Mouse (Mus musculus): ENCODE data around the gene Izumo1. TPM values are rescaled to one million over a fixed set of nuclear protein-coding genes. Genes with fewer than 3 reads are reported as not detected.
A peak's percentile ranks its signal among the peaks of the same experiment; 100 is the strongest.

Izumo1 gene
- polyA plus RNA-seq, 1 experiment from 2014 or later, result not detected

DNA sequence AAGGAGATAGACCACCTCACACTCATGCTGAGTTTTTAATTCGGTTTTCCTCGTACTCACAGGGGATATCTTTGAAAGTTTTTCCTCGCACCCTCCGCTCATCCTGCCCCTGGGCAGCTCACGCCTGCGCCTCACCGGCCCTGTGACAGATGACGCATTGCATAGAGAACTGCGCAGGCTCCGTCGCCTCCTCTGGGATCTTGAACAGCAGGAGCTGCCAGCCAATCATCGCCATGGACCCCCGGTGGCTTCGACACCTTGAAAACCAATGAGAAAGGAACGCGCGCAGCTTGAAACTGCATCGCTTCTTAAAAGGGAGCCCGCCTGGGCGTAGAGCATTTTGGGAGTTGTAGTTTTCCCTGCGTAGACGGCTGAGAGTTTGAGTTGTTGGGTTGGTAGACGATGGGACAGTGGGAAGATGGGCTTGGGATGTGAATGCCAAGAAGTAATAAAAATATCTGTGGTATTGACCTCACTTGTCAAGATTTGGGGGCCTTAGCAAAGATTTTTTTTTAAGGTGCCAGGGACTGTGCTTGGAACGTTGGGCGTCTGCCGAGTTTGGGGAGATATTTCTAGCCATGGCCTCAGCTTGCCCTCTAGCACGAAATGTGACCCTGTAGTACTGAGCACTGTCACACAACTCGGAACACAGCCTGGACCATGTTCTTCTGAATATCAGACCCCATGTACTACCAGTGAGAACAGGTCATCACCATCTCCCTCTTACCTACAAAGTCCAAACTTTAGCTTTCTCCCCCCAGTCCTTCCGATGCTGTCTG is 17.2 kb downstream of the Izumo1 start:
- DNase-seq (ENCODE audit: low spot score) (peak; percentile 100), ATAC-seq (peak; percentile 89)
- Histone ChIP-seq H3K36me3 (ENCODE audit: control insufficient read depth, insufficient read depth, low read length) (no peaks in the 10 kb centered on the region; the same call in 1 of the 2 replicates), H3K27ac (ENCODE audit: low read depth, low read length) (no peak overlapping the region), H3K9me3 (replicated peaks; ENCODE audit: control insufficient read depth, low read length) (no peaks in the 10 kb centered on the region), H3K4me3 (ENCODE audit: low read depth, low read length) (peak overlapping the region; percentile 19), H3K27me3 (replicated peaks; ENCODE audit: control insufficient read depth, insufficient read depth, low read length) (no peaks in the 10 kb centered on the region), H3K9ac (ENCODE audit: low read length) (peak overlapping the region; percentile 38; the same call in 1 of the 2 replicates), H3K4me2 (ENCODE audit: low read length) (peak overlapping the region; percentile 48), H3K4me1 (ENCODE audit: control insufficient read depth, insufficient read depth, low read length) (peaks cover 11% of the 10 kb centered on the region)
- 18% methylated on average over 29 of the region's 29 CpGs for WGBS

- H3K27me3 ChIP-seq (replicated peaks; ENCODE audit: control insufficient read depth, insufficient read depth, low read length), result no peaks in the 10 kb centered on the region
- 28% methylated on average over 19 of the region's 19 CpGs for WGBS
- no peaks in the 10 kb centered on the region for H3K9me3 ChIP-seq (replicated peaks; ENCODE audit: control insufficient read depth, low read length)
- H3K27ac ChIP-seq (ENCODE audit: low read depth, low read length), result no peak within 1 kb of the TSS
- peaks cover 11% of the 10 kb centered on the region for H3K4me1 ChIP-seq (ENCODE audit: control insufficient read depth, insufficient read depth, low read length)
- no peak for DNase-seq (ENCODE audit: low spot score)
- ATAC-seq, result no peak
- H3K9ac ChIP-seq (ENCODE audit: low read length), result no peak within 1 kb of the TSS
- H3K36me3 ChIP-seq (ENCODE audit: control insufficient read depth, insufficient read depth, low read length), result no peaks in the 10 kb centered on the region; the same call in 1 of the 2 replicates
- H3K4me2 ChIP-seq (ENCODE audit: low read length), result no peak within 1 kb of the TSS
- H3K4me3 ChIP-seq (ENCODE audit: low read depth, low read length), result no peak within 1 kb of the TSS
Observed at GRCm38 (mm10) chr7:45639561-45640027, 18.0 kb downstream of the Izumo1 start, which contains the start of gene Mamstr. TSS of gene Mamstr (plus strand) at chr7:45639977.

DNA sequence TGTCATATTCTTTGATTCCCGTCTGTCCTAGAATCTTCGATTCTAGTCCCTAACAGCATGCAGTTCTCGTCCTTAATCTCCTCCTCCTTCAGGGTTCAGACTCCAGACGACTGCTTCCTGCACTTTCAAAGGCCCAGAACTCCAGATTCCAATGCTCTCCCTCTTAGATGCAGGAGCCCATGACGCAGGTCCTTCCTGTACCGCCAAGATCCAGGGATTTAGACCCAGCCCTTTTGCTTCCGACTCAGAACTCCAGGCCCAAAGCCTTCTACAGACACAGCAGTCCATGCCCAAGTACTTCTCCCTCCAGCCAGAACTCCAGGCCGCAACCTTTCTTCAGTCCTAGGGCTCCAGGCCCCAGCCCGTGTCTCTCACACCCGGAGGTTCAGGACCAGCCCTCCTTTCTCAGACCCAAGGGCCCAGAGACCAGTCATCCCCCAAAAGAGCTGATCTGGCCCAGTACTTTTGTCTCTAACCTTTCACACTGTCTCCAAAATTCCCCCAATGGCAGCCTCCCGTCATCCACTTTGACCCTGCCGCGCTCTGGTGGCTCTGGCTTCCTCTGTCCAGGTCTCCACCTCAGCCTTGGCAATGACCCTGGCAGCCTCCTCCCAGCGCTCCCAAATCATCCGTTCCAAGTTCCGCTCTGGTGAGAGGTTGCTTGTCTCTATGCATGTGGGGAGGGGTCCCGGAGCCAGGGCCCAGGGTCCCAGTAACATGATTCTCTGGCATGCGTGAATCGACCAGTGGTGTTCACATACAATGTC is 18.8 kb downstream of the Izumo1 start:
- no peak for DNase-seq (ENCODE audit: low spot score)
- H3K36me3 ChIP-seq (ENCODE audit: control insufficient read depth, insufficient read depth, low read length), result no peaks in the 10 kb centered on the region; the same call in 1 of the 2 replicates
- H3K9me3 ChIP-seq (replicated peaks; ENCODE audit: control insufficient read depth, low read length), result no peaks in the 10 kb centered on the region
- no peak overlapping the region for H3K4me2 ChIP-seq (ENCODE audit: low read length)
- H3K4me3 ChIP-seq (ENCODE audit: low read depth, low read length), result no peak overlapping the region
- no peak overlapping the region for H3K9ac ChIP-seq (ENCODE audit: low read length)
- H3K4me1 ChIP-seq (ENCODE audit: control insufficient read depth, insufficient read depth, low read length), result peaks cover 11% of the 10 kb centered on the region
- no peaks in the 10 kb centered on the region for H3K27me3 ChIP-seq (replicated peaks; ENCODE audit: control insufficient read depth, insufficient read depth, low read length)
- ATAC-seq, result no peak
- 78% methylated on average over 19 of the region's 19 CpGs for WGBS
- no peak overlapping the region for H3K27ac ChIP-seq (ENCODE audit: low read depth, low read length)

- Histone ChIP-seq H3K4me3 (ENCODE audit: low read depth, low read length) (no peak overlapping the region), H3K4me2 (ENCODE audit: low read length) (no peak overlapping the region), H3K9ac (ENCODE audit: low read length) (no peak overlapping the region), H3K9me3 (replicated peaks; ENCODE audit: control insufficient read depth, low read length) (no peaks in the 10 kb centered on the region), H3K4me1 (ENCODE audit: control insufficient read depth, insufficient read depth, low read length) (peaks cover 11% of the 10 kb centered on the region), H3K36me3 (ENCODE audit: control insufficient read depth, insufficient read depth, low read length) (no peaks in the 10 kb centered on the region; the same call in 1 of the 2 replicates), H3K27me3 (replicated peaks; ENCODE audit: control insufficient read depth, insufficient read depth, low read length) (no peaks in the 10 kb centered on the region), H3K27ac (ENCODE audit: low read depth, low read length) (no peak overlapping the region)
- ATAC-seq (no peak), DNase-seq (ENCODE audit: low spot score) (peak; percentile 42)
- WGBS, result 63% methylated on average over 17 of the region's 17 CpGs
Observed at GRCm38 (mm10) chr7:45641391-45642040, 19.9 kb downstream of the Izumo1 start.

DNA sequence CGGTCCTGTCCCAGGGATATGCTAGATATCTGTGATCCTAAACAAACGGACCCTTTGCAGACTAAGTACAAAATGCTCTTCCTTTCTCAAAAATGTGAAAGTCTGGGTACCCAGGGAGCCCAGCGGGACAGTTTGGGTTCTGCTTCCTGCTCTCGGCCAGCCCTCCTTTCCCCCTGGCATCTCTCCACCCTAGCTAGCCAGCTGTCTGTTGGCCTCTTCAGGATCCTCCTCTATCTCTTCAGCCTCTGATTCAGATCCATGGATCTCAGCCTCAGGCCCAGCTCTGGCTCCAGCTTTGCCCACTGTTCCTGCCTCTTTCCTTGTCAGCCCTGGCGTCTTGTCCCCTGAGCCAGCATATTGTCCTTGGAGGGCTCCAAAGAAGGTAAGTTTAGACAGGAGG is 20.5 kb downstream of the Izumo1 start:
- H3K27me3 ChIP-seq (replicated peaks; ENCODE audit: control insufficient read depth, insufficient read depth, low read length), result no peaks in the 10 kb centered on the region
- H3K4me3 ChIP-seq (ENCODE audit: low read depth, low read length), result no peak overlapping the region
- H3K9ac ChIP-seq (ENCODE audit: low read length), result no peak overlapping the region

DNA sequence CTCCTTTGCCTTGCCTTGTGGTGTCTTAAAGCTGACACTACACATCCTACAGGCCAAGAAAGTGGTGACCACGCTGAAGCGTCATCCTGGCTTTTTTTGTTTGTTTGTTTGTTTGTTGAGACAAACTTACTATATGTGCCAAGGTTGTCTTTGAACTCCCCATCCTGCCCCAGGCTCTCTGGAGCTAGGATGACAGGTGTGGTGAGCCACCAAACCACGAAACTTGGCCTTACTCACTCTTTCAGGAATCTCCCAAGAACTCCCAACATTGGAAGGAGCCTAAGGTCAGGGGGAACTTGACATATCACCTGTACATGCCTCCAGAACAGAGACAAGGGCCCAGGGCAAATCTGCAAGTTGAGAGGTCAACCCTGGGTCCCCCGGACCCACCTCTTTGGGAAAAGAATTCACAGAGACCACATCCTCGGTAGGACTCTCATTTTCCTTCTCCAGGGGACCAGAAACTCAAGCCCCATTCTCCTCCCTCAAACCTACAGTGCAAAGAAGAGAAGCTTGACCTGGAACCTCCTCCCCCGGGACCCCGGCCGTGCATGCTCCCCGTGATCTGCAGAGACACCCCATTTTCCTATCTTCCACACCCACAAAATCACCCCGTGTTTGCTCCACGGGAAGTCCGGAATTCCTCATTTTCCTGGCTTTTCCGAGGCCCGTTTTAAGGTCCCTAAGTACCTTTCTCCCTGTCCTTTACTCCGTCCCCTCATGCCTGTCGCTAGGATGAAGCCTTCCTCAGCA is 21.1 kb downstream of the Izumo1 start:
- 36% methylated on average over 16 of the region's 16 CpGs for WGBS
- no peaks in the 10 kb centered on the region for H3K27me3 ChIP-seq (replicated peaks; ENCODE audit: control insufficient read depth, insufficient read depth, low read length)
- H3K4me3 ChIP-seq (ENCODE audit: low read depth, low read length), result peak overlapping the region; percentile 46
- H3K9ac ChIP-seq (ENCODE audit: low read length), result peak overlapping the region; percentile 87
- no peaks in the 10 kb centered on the region for H3K9me3 ChIP-seq (replicated peaks; ENCODE audit: control insufficient read depth, low read length)
- H3K36me3 ChIP-seq (ENCODE audit: control insufficient read depth, insufficient read depth, low read length), result no peaks in the 10 kb centered on the region
- peak overlapping the region; percentile 90 for H3K27ac ChIP-seq (ENCODE audit: low read depth, low read length)
- peak overlapping the region; percentile 86 for H3K4me2 ChIP-seq (ENCODE audit: low read length)
- ATAC-seq (no peak), DNase-seq (ENCODE audit: low spot score) (no peak)
- peaks cover 11% of the 10 kb centered on the region for H3K4me1 ChIP-seq (ENCODE audit: control insufficient read depth, insufficient read depth, low read length)

More for the DNA sequence above, 20.5 kb downstream of the Izumo1 start:
- Histone ChIP-seq H3K4me2 (ENCODE audit: low read length) (peak overlapping the region; percentile 86), H3K36me3 (ENCODE audit: control insufficient read depth, insufficient read depth, low read length) (no peaks in the 10 kb centered on the region), H3K9me3 (replicated peaks; ENCODE audit: control insufficient read depth, low read length) (no peaks in the 10 kb centered on the region), H3K27ac (ENCODE audit: low read depth, low read length) (no peak overlapping the region), H3K4me1 (ENCODE audit: control insufficient read depth, insufficient read depth, low read length) (peaks cover 11% of the 10 kb centered on the region)
- DNase-seq (ENCODE audit: low spot score), result no peak
- ATAC-seq, result no peak
- 84% methylated on average over 5 of the region's 5 CpGs for WGBS

- Histone ChIP-seq H3K36me3 (ENCODE audit: control insufficient read depth, insufficient read depth, low read length) (no peaks in the 10 kb centered on the region), H3K27ac (ENCODE audit: low read depth, low read length) (peak overlapping the region; percentile 90), H3K4me2 (ENCODE audit: low read length) (peak overlapping the region; percentile 86), H3K27me3 (replicated peaks; ENCODE audit: control insufficient read depth, insufficient read depth, low read length) (no peaks in the 10 kb centered on the region), H3K4me3 (ENCODE audit: low read depth, low read length) (peak overlapping the region; percentile 46), H3K9ac (ENCODE audit: low read length) (peak overlapping the region; percentile 87), H3K4me1 (ENCODE audit: control insufficient read depth, insufficient read depth, low read length) (peaks cover 11% of the 10 kb centered on the region), H3K9me3 (replicated peaks; ENCODE audit: control insufficient read depth, low read length) (no peaks in the 10 kb centered on the region)
- DNase-seq (ENCODE audit: low spot score) (peak; percentile 100), ATAC-seq (peak; percentile 92)
- 2% methylated on average over 28 of the region's 28 CpGs for WGBS
Observed at GRCm38 (mm10) chr7:45643441-45644178, 22.0 kb downstream of the Izumo1 start.
